Mouse (Mus musculus) testis, adult 2 months (tissue): ENCODE data around the gene 2010315B03Rik. TPM values are rescaled to one million over a fixed set of nuclear protein-coding genes. Genes with fewer than 3 reads are reported as not detected.
"Not testable (repeated sequence)": the region's sequence is repeated elsewhere in the genome, so short reads cannot be mapped to it uniquely, and the experiment has no call there.

Experiments
- H3K27ac ChIP-seq: fragments of 200-500 bp; 2 replicates; pipeline ENCODE4 v1.5.1; 2012; ENCODE audit warnings: low read depth, low read length; ENCODE audit not compliant: control insufficient read depth, insufficient read depth
- H3K27me3 ChIP-seq: fragments of 200-500 bp; 2 replicates; pipeline ENCODE4 v1.6.1; 2012; ENCODE audit warnings: mild to moderate bottlenecking, low read length, moderate library complexity; ENCODE audit not compliant: control insufficient read depth, insufficient read depth
- H3K36me3 ChIP-seq: fragments of 200-500 bp; 2 replicates; pipeline ENCODE4 v1.6.1; 2012; ENCODE audit warnings: mild to moderate bottlenecking, low read length; ENCODE audit not compliant: control insufficient read depth, insufficient read depth
- H3K4me1 ChIP-seq: fragments of 200-500 bp; 2 replicates; pipeline ENCODE4 v1.6.1; 2012; ENCODE audit warnings: low read length; ENCODE audit not compliant: control insufficient read depth, insufficient read depth
- H3K4me3 ChIP-seq: fragments of 200-500 bp; 2 replicates; pipeline ENCODE4 v1.5.1; 2012; ENCODE audit warnings: low read depth, mild to moderate bottlenecking, low read length, moderate library complexity, mixed read lengths; ENCODE audit not compliant: control insufficient read depth
- CTCF ChIP-seq: fragments of 200-500 bp; IDR thresholded peaks from 2 replicates; pipeline ENCODE4 v1.5.1; 2012; ENCODE audit warnings: low read depth, mild to moderate bottlenecking, inconsistent platforms, low read length, moderate library complexity; ENCODE audit not compliant: control insufficient read depth, insufficient read depth, insufficient replicate concordance
- POLR2A ChIP-seq: fragments of 200-500 bp; IDR thresholded peaks from 2 replicates; pipeline ENCODE4 v1.6.1; 2012; ENCODE audit warnings: low read depth, mild to moderate bottlenecking, inconsistent platforms, low read length, moderate library complexity; ENCODE audit not compliant: control insufficient read depth
- polyA plus RNA-seq: library from polyadenylated mRNA; depleted of rRNA; stranded (reverse); fragments of >200 nt; gene quantifications from 2 replicates; pipeline ENCODE4 v1.2.3, GENCODE M21; 2012

Gene 2010315B03Rik
- polyA plus RNA-seq, 1 experiment = 0.41 TPM

- TF ChIP-seq CTCF = no peak
- TF ChIP-seq POLR2A = no peak
- no peaks in the 10 kb centered on the region for H3K27me3 ChIP-seq
- H3K4me3 ChIP-seq = no peak overlapping the region
- H3K36me3 ChIP-seq = no peaks in the 10 kb centered on the region
- no peak overlapping the region for H3K27ac ChIP-seq
- no peaks in the 10 kb centered on the region for H3K4me1 ChIP-seq
Observed at GRCm38 (mm10) chr9:124275064-124275463, 37.4 kb downstream of the 2010315B03Rik start.

DNA sequence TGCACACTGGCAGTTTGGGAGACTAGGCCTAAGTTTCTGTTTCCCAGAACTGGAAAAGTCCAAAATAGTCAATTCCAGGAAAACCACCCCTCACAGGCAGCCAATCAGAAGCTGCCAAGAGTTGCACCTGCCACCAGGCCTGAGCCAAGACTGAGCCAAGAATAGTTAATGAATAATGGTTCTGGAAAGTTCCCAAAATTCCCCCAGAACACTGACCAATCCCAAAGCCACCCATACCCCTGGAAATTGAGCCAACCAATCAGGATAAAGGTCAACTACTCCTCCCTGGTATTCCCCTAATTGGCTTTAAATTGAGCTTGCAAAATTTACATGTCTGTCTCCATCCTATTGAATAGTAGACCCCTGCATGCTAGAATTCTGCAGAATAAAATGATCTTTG is 39.3 kb downstream of the 2010315B03Rik start:
- Histone ChIP-seq H3K4me3 (no peak overlapping the region), H3K36me3 (no peaks in the 10 kb centered on the region), H3K27ac (no peak overlapping the region), H3K27me3 (no peaks in the 10 kb centered on the region), H3K4me1 (no peaks in the 10 kb centered on the region)
- TF ChIP-seq POLR2A (no peak), CTCF (no peak)

DNA sequence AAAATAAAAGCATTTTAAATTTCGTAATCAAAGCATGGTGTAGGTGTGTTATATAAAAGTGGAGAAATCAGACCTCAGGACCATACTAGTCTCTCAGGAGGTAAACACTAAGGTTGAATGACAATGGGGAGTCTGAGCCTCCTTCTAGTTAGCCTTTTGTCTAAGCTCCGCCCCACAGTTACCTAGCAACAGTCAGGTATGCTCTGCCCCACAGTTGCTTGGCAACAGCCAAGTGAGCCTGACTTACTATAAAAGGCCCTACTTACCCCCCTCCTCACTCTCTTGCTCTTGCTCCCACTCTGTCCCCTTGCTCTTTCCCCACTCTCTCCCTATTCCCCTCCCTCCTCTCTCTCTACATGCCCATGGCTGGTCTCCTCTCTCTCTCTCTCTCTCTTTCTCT is 44.6 kb downstream of the 2010315B03Rik start:
- H3K4me1 ChIP-seq = no peaks in the 10 kb centered on the region
- H3K27me3 ChIP-seq = no peaks in the 10 kb centered on the region
- TF ChIP-seq POLR2A (no peak; the same call in 1 of the 2 replicates), CTCF (no peak)
- H3K36me3 ChIP-seq = no peaks in the 10 kb centered on the region
- no peak overlapping the region for H3K4me3 ChIP-seq
- H3K27ac ChIP-seq = no peak overlapping the region

- no peak for TF ChIP-seq CTCF
- TF ChIP-seq POLR2A = no peak
- no peak overlapping the region for H3K27ac ChIP-seq
- no peak overlapping the region for H3K4me3 ChIP-seq
- no peaks in the 10 kb centered on the region for H3K4me1 ChIP-seq
- H3K27me3 ChIP-seq = no peaks in the 10 kb centered on the region
- no peaks in the 10 kb centered on the region for H3K36me3 ChIP-seq
Observed at GRCm38 (mm10) chr9:124267493-124267892, 45.0 kb downstream of the 2010315B03Rik start.

DNA sequence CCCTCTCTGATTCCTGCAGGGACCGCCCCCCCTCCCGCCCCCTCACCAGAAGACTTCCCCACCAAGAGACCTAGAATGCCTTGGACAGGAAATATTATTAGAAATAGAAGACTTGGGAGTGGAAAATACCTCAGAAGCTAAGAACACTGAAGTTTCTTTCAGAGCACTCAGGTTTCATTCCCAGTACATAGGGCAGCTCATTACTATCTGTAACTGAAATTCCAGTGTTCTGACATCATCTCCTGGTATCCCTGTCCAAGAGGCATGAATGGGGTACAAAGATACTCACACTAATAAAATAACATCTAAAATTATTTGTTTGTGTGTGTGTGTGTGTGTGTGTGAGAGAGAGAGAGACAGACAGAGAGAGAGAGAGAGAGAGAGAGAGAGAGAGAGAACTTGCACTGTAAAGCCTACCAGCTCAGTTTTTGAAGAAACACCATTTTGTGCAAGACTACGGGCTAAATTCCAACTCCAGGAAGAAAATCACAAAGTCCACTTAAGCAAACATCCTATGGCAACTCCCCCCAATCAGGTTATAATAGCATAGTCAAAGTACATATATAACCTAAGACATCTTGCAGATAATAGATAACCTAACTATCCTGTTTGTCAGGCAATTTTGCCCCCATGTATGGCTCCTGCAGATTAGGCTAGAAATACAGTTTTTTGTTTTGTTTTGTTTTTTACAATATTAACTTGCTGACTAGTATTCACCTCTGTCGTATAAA is 49.3 kb downstream of the 2010315B03Rik start:
- Histone ChIP-seq H3K27me3 (no peaks in the 10 kb centered on the region), H3K36me3 (no peaks in the 10 kb centered on the region), H3K4me1 (no peaks in the 10 kb centered on the region), H3K27ac (no peak overlapping the region), H3K4me3 (no peak overlapping the region)
- no peak for TF ChIP-seq POLR2A

- H3K4me3 ChIP-seq = no peak overlapping the region
- no peak overlapping the region for H3K27ac ChIP-seq
- no peaks in the 10 kb centered on the region for H3K27me3 ChIP-seq
- no peaks in the 10 kb centered on the region for H3K4me1 ChIP-seq
- no peak for TF ChIP-seq CTCF
- no peak for TF ChIP-seq POLR2A
- H3K36me3 ChIP-seq = no peaks in the 10 kb centered on the region
Observed at GRCm38 (mm10) chr9:124258067-124258556, 54.4 kb downstream of the 2010315B03Rik start.

- no peak for TF ChIP-seq CTCF
- no peak for TF ChIP-seq POLR2A
- Histone ChIP-seq H3K27ac (no peak overlapping the region), H3K4me1 (no peaks in the 10 kb centered on the region), H3K27me3 (no peaks in the 10 kb centered on the region), H3K4me3 (no peak overlapping the region), H3K36me3 (no peaks in the 10 kb centered on the region)
Observed at GRCm38 (mm10) chr9:124257200-124258066, 55.1 kb downstream of the 2010315B03Rik start.

DNA sequence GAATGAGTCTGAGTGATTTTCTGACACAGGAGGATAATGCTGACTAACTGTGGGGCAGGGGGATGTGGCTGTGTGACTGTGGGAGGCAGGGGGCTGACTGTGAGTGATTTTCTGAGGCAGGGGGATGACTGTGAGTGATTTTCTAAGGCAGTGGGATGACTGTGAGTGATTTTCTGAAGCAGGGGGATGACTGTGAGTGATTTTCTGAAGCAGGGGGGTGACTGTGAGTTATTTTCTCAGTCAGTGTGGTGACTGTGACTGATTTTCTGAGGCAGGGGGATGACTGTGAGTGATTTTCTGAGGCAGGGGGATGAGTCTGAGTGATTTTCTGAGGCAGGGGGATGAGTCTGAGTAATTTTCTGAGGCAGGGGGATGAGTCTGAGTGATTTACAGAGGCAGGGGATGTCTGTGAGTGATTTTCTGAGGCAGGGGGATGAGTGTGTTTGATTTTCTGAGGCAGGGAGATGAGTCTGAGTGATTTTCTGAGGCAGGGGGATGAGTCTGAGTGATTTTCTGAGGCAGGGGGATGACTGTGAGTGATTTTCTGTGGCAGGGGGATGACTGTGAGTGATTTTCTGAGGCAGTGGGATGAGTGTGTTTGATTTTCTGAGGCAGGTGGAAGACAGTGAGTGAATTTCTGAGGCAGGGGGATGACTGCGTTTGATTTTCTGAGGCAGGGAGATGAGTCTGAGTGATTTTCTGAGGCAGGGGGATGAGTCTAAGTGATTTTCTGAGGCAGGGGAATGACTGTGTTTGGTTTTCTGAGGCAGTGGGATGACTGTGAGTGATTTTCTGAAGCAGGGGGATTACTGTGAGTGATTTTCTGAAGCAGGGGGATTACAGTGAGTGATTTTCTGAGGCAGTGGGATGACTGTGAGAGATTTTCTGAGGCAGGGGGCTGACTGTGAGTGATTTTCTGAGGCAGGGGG is 56.0 kb downstream of the 2010315B03Rik start:
- not testable (repeated sequence) for H3K36me3 ChIP-seq, H3K27ac ChIP-seq, H3K4me3 ChIP-seq, H3K27me3 ChIP-seq, H3K4me1 ChIP-seq
